Mouse (Mus musculus) hindbrain, embryonic 12.5 days (tissue): Measurements from ENCODE around the gene Tmem110. TPM values are rescaled to one million over a fixed set of nuclear protein-coding genes. Genes with fewer than 3 reads are reported as not detected.

Experiments used
- ATAC-seq: fragments of 200-750 bp; cut with Nextera tagmentation; 2 replicates; pipeline ENCODE4 v1.8.0; 2017; ENCODE audit warnings: moderate TSS enrichment; ENCODE audit not compliant: low FRiP score
- H3K27ac ChIP-seq: fragments of 300-500 bp; sonication (generic); 2 replicates; pipeline ENCODE4 v1.5.1; 2016; ENCODE audit warnings: mild to moderate bottlenecking
- H3K27me3 ChIP-seq: fragments of 300-500 bp; sonication (generic); 2 replicates; pipeline ENCODE4 v1.6.1; 2016; ENCODE audit warnings: mild to moderate bottlenecking
- H3K36me3 ChIP-seq: fragments of 300-500 bp; sonication (generic); 2 replicates; pipeline ENCODE4 v1.6.1; 2016; ENCODE audit warnings: mild to moderate bottlenecking
- H3K4me1 ChIP-seq: fragments of 300-500 bp; sonication (generic); 2 replicates; pipeline ENCODE4 v1.6.1; 2016
- H3K4me2 ChIP-seq: fragments of 300-500 bp; sonication (generic); replicated peaks from 2 replicates; pipeline ENCODE4 v1.6.1; 2016; ENCODE audit warnings: mild to moderate bottlenecking
- H3K4me3 ChIP-seq: fragments of 300-500 bp; sonication (generic); 2 replicates; pipeline ENCODE4 v1.5.1; 2016; ENCODE audit warnings: mild to moderate bottlenecking
- H3K9ac ChIP-seq: fragments of 300-500 bp; sonication (generic); 2 replicates; pipeline ENCODE4 v1.6.1; 2016; ENCODE audit warnings: mild to moderate bottlenecking, moderate library complexity
- H3K9me3 ChIP-seq: fragments of 300-500 bp; sonication (generic); replicated peaks from 2 replicates; pipeline ENCODE4 v1.6.1; 2016; ENCODE audit warnings: mild to moderate bottlenecking
- WGBS: fragments of 180-500 bp; shearing (Covaris S2); methylation state at CpG from one replicate; pipeline ENCODE4 v1.1.7; 2016; 5-methylcytosine and 5-hydroxymethylcytosine counted together
- polyA plus RNA-seq: library from polyadenylated mRNA; unstranded; fragments of >200 nt; fragmentation: Nextera tagmentation; extraction: Ambion mirVana; gene quantifications from 2 replicates; pipeline ENCODE4 v1.2.1, GENCODE M21; 2016

The Tmem110 gene
- polyA plus RNA-seq, 1 experiment from 2014 or later = 26.1 TPM

GRCm38 (mm10) chr14:30828635-30829460 is 3.5 kb downstream of the Tmem110 start:
- 90% methylated on average over 11 of the region's 11 CpGs for WGBS
- Histone ChIP-seq H3K9me3 (no peaks in the 10 kb centered on the region), H3K27me3 (no peaks in the 10 kb centered on the region), H3K4me1 (peaks cover 18% of the 10 kb centered on the region), H3K4me2 (no peak overlapping the region), H3K9ac (no peak overlapping the region), H3K27ac (no peak overlapping the region), H3K36me3 (no peaks in the 10 kb centered on the region), H3K4me3 (no peak overlapping the region)
- ATAC-seq = no peak

GRCm38 (mm10) chr14:30837416-30837996 is 12.1 kb downstream of the Tmem110 start:
- H3K36me3 ChIP-seq = peaks cover 14% of the 10 kb centered on the region
- H3K27ac ChIP-seq = no peak overlapping the region
- no peaks in the 10 kb centered on the region for H3K27me3 ChIP-seq
- H3K4me2 ChIP-seq = no peak overlapping the region
- no peak for ATAC-seq
- H3K9ac ChIP-seq = no peak overlapping the region
- no peaks in the 10 kb centered on the region for H3K9me3 ChIP-seq
- no peaks in the 10 kb centered on the region for H3K4me1 ChIP-seq
- H3K4me3 ChIP-seq = no peak overlapping the region
- 93% methylated on average over 14 of the region's 14 CpGs for WGBS

- no peak for ATAC-seq
- no peak overlapping the region for H3K4me3 ChIP-seq
- 0 out of 2 replicates have a peak, but pooled peaks cover 3% of the 10 kb centered on the region for H3K36me3 ChIP-seq
- no peaks in the 10 kb centered on the region for H3K4me1 ChIP-seq
- no peaks in the 10 kb centered on the region for H3K9me3 ChIP-seq
- H3K4me2 ChIP-seq = no peak overlapping the region
- H3K9ac ChIP-seq = no peak overlapping the region
- no peak overlapping the region for H3K27ac ChIP-seq
- no peaks in the 10 kb centered on the region for H3K27me3 ChIP-seq
- WGBS = 83% methylated on average over 3 of the region's 3 CpGs
These were observed 18.3 kb downstream of the Tmem110 start for GRCm38 (mm10) chr14:30843701-30844100.

GRCm38 (mm10) chr14:30850504-30850903 is 25.1 kb downstream of the Tmem110 start:
- WGBS = 86% methylated on average over 5 of the region's 5 CpGs
- no peaks in the 10 kb centered on the region for H3K27me3 ChIP-seq

GRCm38 (mm10) chr14:30852325-30852724 is 26.9 kb downstream of the Tmem110 start:
- ATAC-seq = no peak
- no peak overlapping the region for H3K4me2 ChIP-seq
- 93% methylated on average over 5 of the region's 5 CpGs for WGBS

More at GRCm38 (mm10) chr14:30850504-30850903, 25.1 kb downstream of the Tmem110 start:
- H3K4me3 ChIP-seq = no peak overlapping the region
- H3K36me3 ChIP-seq = no peaks in the 10 kb centered on the region
- no peak overlapping the region for H3K27ac ChIP-seq
- no peaks in the 10 kb centered on the region for H3K9me3 ChIP-seq
- no peak for ATAC-seq
- no peaks in the 10 kb centered on the region for H3K4me1 ChIP-seq
- H3K9ac ChIP-seq = no peak overlapping the region
- H3K4me2 ChIP-seq = no peak overlapping the region

GRCm38 (mm10) chr14:30855316-30855715 is 29.9 kb downstream of the Tmem110 start:
- Histone ChIP-seq H3K4me3 (no peak overlapping the region), H3K9me3 (no peaks in the 10 kb centered on the region), H3K4me2 (no peak overlapping the region), H3K27ac (no peak overlapping the region), H3K4me1 (no peaks in the 10 kb centered on the region), H3K36me3 (no peaks in the 10 kb centered on the region), H3K9ac (no peak overlapping the region), H3K27me3 (no peaks in the 10 kb centered on the region)
- 93% methylated on average over 3 of the region's 3 CpGs for WGBS
- ATAC-seq = no peak

More at GRCm38 (mm10) chr14:30852325-30852724, 26.9 kb downstream of the Tmem110 start:
- Histone ChIP-seq H3K9ac (no peak overlapping the region), H3K36me3 (no peaks in the 10 kb centered on the region), H3K27me3 (no peaks in the 10 kb centered on the region), H3K9me3 (no peaks in the 10 kb centered on the region), H3K4me3 (no peak overlapping the region), H3K27ac (no peak overlapping the region), H3K4me1 (no peaks in the 10 kb centered on the region)

- H3K4me2 ChIP-seq = no peak overlapping the region
- ATAC-seq = no peak
- WGBS = 92% methylated on average over 10 of the region's 10 CpGs
These were observed 31.6 kb downstream of the Tmem110 start for GRCm38 (mm10) chr14:30856885-30857507.

GRCm38 (mm10) chr14:30857990-30858389 is 32.6 kb downstream of the Tmem110 start:
- Histone ChIP-seq H3K27me3 (no peaks in the 10 kb centered on the region), H3K4me3 (no peak overlapping the region), H3K36me3 (no peaks in the 10 kb centered on the region), H3K9me3 (no peaks in the 10 kb centered on the region), H3K27ac (no peak overlapping the region), H3K4me1 (peaks cover 3% of the 10 kb centered on the region; the same call in 1 of the 2 replicates), H3K4me2 (no peak overlapping the region), H3K9ac (no peak overlapping the region)
- WGBS = 78% methylated on average over 4 of the region's 4 CpGs
- ATAC-seq = no peak

More at GRCm38 (mm10) chr14:30856885-30857507, 31.6 kb downstream of the Tmem110 start:
- Histone ChIP-seq H3K4me1 (peaks cover 3% of the 10 kb centered on the region; the same call in 1 of the 2 replicates), H3K9ac (no peak overlapping the region), H3K36me3 (no peaks in the 10 kb centered on the region), H3K9me3 (no peaks in the 10 kb centered on the region), H3K4me3 (no peak overlapping the region), H3K27me3 (no peaks in the 10 kb centered on the region), H3K27ac (no peak overlapping the region)

- no peaks in the 10 kb centered on the region for H3K27me3 ChIP-seq
- H3K4me1 ChIP-seq = peaks cover 3% of the 10 kb centered on the region; the same call in 1 of the 2 replicates
- H3K9ac ChIP-seq = 0 out of 2 replicates have a peak overlapping the region, but pooled peaks have one; percentile 19
- no peak overlapping the region for H3K4me3 ChIP-seq
- H3K9me3 ChIP-seq = no peaks in the 10 kb centered on the region
- WGBS = 78% methylated on average over 16 of the region's 16 CpGs
- H3K4me2 ChIP-seq = no peak overlapping the region
- no peak for ATAC-seq
- no peaks in the 10 kb centered on the region for H3K36me3 ChIP-seq
- H3K27ac ChIP-seq = no peak overlapping the region
These were observed 36.2 kb downstream of the Tmem110 start for GRCm38 (mm10) chr14:30861421-30862125.

- H3K4me2 ChIP-seq = no peak overlapping the region
- H3K4me1 ChIP-seq = peaks cover 3% of the 10 kb centered on the region; the same call in 1 of the 2 replicates
- no peak overlapping the region for H3K4me3 ChIP-seq
- no peaks in the 10 kb centered on the region for H3K9me3 ChIP-seq
- no peak overlapping the region for H3K27ac ChIP-seq
- no peak for ATAC-seq
- H3K9ac ChIP-seq = no peak overlapping the region
- no peaks in the 10 kb centered on the region for H3K27me3 ChIP-seq
- H3K36me3 ChIP-seq = no peaks in the 10 kb centered on the region
- 89% methylated on average over 9 of the region's 9 CpGs for WGBS
These were observed 37.0 kb downstream of the Tmem110 start for GRCm38 (mm10) chr14:30862368-30862767.

- Histone ChIP-seq H3K36me3 (no peaks in the 10 kb centered on the region), H3K4me1 (peaks cover 3% of the 10 kb centered on the region; the same call in 1 of the 2 replicates), H3K27ac (no peak overlapping the region), H3K4me2 (no peak overlapping the region), H3K9ac (no peak overlapping the region), H3K9me3 (no peaks in the 10 kb centered on the region), H3K27me3 (no peaks in the 10 kb centered on the region), H3K4me3 (no peak overlapping the region)
- ATAC-seq = no peak
- WGBS = 77% methylated on average over 3 of the region's 3 CpGs
These were observed 39.9 kb downstream of the Tmem110 start for GRCm38 (mm10) chr14:30865311-30865710.

GRCm38 (mm10) chr14:30867042-30867441 is 41.7 kb downstream of the Tmem110 start:
- H3K4me1 ChIP-seq = no peaks in the 10 kb centered on the region
- no peak overlapping the region for H3K4me2 ChIP-seq
- WGBS = 33% methylated on average over 5 of the region's 5 CpGs
- no peak for ATAC-seq
- 0 out of 2 replicates have a peak, but pooled peaks cover under 1% of the 10 kb centered on the region for H3K36me3 ChIP-seq
- H3K27me3 ChIP-seq = no peaks in the 10 kb centered on the region
- H3K9ac ChIP-seq = no peak overlapping the region
- H3K9me3 ChIP-seq = no peaks in the 10 kb centered on the region
- H3K4me3 ChIP-seq = no peak overlapping the region
- no peak overlapping the region for H3K27ac ChIP-seq
